Mouse (Mus musculus) kidney, postnatal 0 days (tissue): ENCODE results near the gene Hlf. TPM values are rescaled to one million over a fixed set of nuclear protein-coding genes. Genes with fewer than 3 reads are reported as not detected.

Experiments used
- ATAC-seq: fragments of 200-750 bp; cut with Nextera tagmentation; replicated peaks from 2 replicates; pipeline ENCODE4 v1.8.0; 2017; ENCODE audit warnings: low read depth, moderate number of reproducible peaks, moderate TSS enrichment, moderate library complexity; ENCODE audit not compliant: low FRiP score
- DNase-seq: peaks from one replicate; pipeline ENCODE4 v3.0.0-alpha.2; 2016; ENCODE audit warnings: low spot score
- H3K27ac ChIP-seq: fragments of 300-500 bp; sonication (generic); 2 replicates; pipeline ENCODE4 v1.5.1; 2014; ENCODE audit warnings: mild to moderate bottlenecking
- H3K27me3 ChIP-seq: fragments of 300-500 bp; sonication (generic); 2 replicates; pipeline ENCODE4 v1.6.1; 2014; ENCODE audit warnings: low read length, mixed read lengths; ENCODE audit not compliant: insufficient read depth
- H3K36me3 ChIP-seq: fragments of 300-500 bp; sonication (generic); 2 replicates; pipeline ENCODE4 v1.6.1; 2014; ENCODE audit warnings: low read length, mixed read lengths; ENCODE audit not compliant: insufficient read depth
- H3K4me1 ChIP-seq: fragments of 300-500 bp; sonication (generic); replicated peaks from 2 replicates; pipeline ENCODE4 v1.6.1; 2014; ENCODE audit warnings: antibody characterized with exemption, low read length, mixed read lengths; ENCODE audit not compliant: insufficient read depth
- H3K4me2 ChIP-seq: fragments of 300-500 bp; sonication (generic); 2 replicates; pipeline ENCODE4 v1.6.1; 2014; ENCODE audit warnings: mild to moderate bottlenecking, low read length, moderate library complexity, mixed read lengths
- H3K4me3 ChIP-seq: fragments of 300-500 bp; sonication (generic); replicated peaks from 2 replicates; pipeline ENCODE4 v1.5.1; 2014; ENCODE audit warnings: low read depth, low read length
- H3K9ac ChIP-seq: fragments of 300-500 bp; sonication (generic); 2 replicates; pipeline ENCODE4 v1.6.1; 2014; ENCODE audit warnings: low read depth, low read length
- H3K9me3 ChIP-seq: fragments of 300-500 bp; sonication (generic); replicated peaks from 2 replicates; pipeline ENCODE4 v1.6.1; 2016; ENCODE audit warnings: low read length, inconsistent platforms, mixed read lengths
- CTCF ChIP-seq: IDR thresholded peaks from 2 replicates; pipeline ENCODE4 v1.5.1; 2016; ENCODE audit warnings: antibody characterized with exemption, low read depth, mild to moderate bottlenecking, moderate library complexity
- WGBS: fragments of 180-500 bp; shearing (Covaris S2); extraction: QIAGEN DNeasy Blood & Tissue Kit; methylation state at CpG from one replicate; pipeline ENCODE4 v1.1.7; 2014; 5-methylcytosine and 5-hydroxymethylcytosine counted together
- polyA plus RNA-seq: library from polyadenylated mRNA; unstranded; fragments of >200 nt; fragmentation: Nextera tagmentation; extraction: Ambion mirVana; gene quantifications from 2 replicates; pipeline ENCODE4 v1.2.1, GENCODE M21; 2015

Hlf gene
- polyA plus RNA-seq, 1 experiment from 2014 or later = 2.6 TPM

GRCm38 (mm10) chr11:90349486-90350152 lies 41.1 kb downstream of the Hlf start:
- H3K27me3 ChIP-seq = no peaks in the 10 kb centered on the region
- no peak for ATAC-seq
- no peaks in the 10 kb centered on the region for H3K36me3 ChIP-seq
- H3K4me3 ChIP-seq = no peak overlapping the region
- 79% methylated on average over 6 of the region's 6 CpGs for WGBS
- no peak overlapping the region for H3K4me2 ChIP-seq
- no peaks in the 10 kb centered on the region for H3K4me1 ChIP-seq
- H3K9ac ChIP-seq = no peak overlapping the region
- H3K9me3 ChIP-seq = no peaks in the 10 kb centered on the region
- DNase-seq = no peak
- TF ChIP-seq CTCF = no peak
- no peak overlapping the region for H3K27ac ChIP-seq

DNA sequence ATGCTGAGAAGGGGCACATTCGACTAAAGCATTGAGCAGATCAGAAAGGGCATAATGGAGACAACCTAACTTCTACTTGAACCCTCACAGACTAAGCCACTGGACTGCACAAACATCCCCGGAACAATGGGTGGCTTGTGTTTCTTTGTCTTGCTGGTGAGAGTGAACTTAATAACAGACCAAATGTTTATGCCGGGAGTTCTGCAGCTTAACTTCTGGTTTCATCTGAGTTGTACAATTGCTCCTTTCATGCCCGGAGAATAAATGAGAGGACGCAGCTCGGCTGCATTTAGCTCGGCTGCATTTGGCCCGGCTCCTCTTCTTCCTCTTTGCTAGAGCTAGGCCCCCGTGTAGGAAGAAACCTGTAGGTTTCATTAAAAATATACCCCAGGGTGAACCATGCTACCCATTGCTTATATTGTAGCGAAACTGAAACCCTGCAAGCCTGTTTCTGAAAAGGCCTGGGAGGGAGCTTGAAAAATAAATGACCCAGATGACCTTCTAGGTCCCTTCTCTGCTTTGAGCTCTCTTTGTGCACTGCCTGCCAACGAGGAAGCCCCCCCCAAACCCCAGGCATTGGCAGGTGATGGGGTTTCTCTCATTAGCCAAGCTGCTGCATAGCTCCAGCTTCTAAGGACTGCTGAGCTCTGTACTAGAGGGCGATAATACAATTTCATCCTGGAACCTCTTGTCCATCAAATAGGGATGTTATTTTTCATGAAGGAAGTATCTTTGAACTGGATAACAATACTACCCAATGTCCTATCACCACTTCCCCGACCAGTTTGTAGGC lies 42.8 kb downstream of the Hlf start:
- no peaks in the 10 kb centered on the region for H3K36me3 ChIP-seq
- no peak for TF ChIP-seq CTCF
- no peak for ATAC-seq
- H3K27me3 ChIP-seq = no peaks in the 10 kb centered on the region
- no peaks in the 10 kb centered on the region for H3K9me3 ChIP-seq
- H3K4me2 ChIP-seq = no peak overlapping the region
- no peak overlapping the region for H3K4me3 ChIP-seq
- no peak for DNase-seq
- no peaks in the 10 kb centered on the region for H3K4me1 ChIP-seq
- H3K27ac ChIP-seq = no peak overlapping the region
- H3K9ac ChIP-seq = no peak overlapping the region
- 74% methylated on average over 13 of the region's 13 CpGs for WGBS

DNA sequence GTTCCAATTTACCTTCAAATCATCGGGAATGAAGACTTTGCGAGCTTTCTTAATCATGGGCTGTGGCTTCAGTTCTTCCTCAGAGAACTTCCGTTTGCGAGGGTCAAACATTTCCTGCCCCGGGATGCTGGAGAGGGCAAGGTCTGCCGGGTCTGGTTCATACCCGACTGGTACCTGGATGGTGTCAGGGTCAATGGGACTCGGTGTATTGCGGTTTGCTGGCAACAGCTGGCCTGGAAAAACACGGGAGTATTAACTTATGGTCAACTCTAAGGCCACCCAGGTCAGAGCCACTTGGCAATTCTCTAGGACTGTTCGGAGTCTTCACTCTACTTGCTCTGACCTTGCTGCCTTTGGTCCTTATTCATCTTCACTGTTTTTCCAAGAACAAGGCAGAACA lies 44.9 kb downstream of the Hlf start:
- Histone ChIP-seq H3K9me3 (no peaks in the 10 kb centered on the region), H3K9ac (no peak overlapping the region), H3K4me3 (no peak overlapping the region), H3K27ac (no peak overlapping the region), H3K4me1 (no peaks in the 10 kb centered on the region), H3K27me3 (no peaks in the 10 kb centered on the region), H3K36me3 (no peaks in the 10 kb centered on the region), H3K4me2 (no peak overlapping the region)
- WGBS = 87% methylated on average over 11 of the region's 11 CpGs
- ATAC-seq = no peak
- no peak for DNase-seq
- TF ChIP-seq CTCF = no peak

- DNase-seq (no peak), ATAC-seq (no peak)
- H3K9me3 ChIP-seq = no peaks in the 10 kb centered on the region
- no peaks in the 10 kb centered on the region for H3K36me3 ChIP-seq
- H3K9ac ChIP-seq = no peak overlapping the region
- H3K27me3 ChIP-seq = no peaks in the 10 kb centered on the region
- H3K27ac ChIP-seq = no peak overlapping the region
- H3K4me1 ChIP-seq = no peaks in the 10 kb centered on the region
- TF ChIP-seq CTCF = no peak
- no peak overlapping the region for H3K4me3 ChIP-seq
- H3K4me2 ChIP-seq = no peak overlapping the region
- WGBS = 91% methylated on average over 5 of the region's 5 CpGs
These were observed 47.8 kb downstream of the Hlf start for GRCm38 (mm10) chr11:90342858-90343257.

DNA sequence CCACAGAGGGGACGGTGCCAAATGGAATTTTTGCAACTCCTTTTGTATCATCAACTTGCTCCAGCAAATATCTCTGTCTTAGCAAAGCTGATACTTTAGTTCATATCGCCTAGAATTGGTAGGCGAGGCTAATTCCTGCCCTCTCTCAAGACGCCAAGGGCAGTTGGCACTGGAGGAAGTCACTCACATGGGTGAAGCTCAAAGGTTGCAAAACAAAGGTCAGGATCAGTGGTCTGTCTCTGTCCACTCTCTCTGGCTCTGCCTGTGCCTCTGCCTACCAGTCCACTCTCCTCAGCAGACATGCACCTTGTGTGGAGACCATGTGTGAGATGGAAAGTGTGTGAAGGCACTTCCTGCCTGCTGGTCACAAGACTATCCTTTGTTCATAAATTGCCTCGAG lies 48.4 kb downstream of the Hlf start:
- no peaks in the 10 kb centered on the region for H3K27me3 ChIP-seq
- DNase-seq = no peak
- no peak overlapping the region for H3K4me3 ChIP-seq
- H3K9ac ChIP-seq = no peak overlapping the region
- ATAC-seq = no peak
- H3K27ac ChIP-seq = no peak overlapping the region
- no peaks in the 10 kb centered on the region for H3K4me1 ChIP-seq
- no peaks in the 10 kb centered on the region for H3K9me3 ChIP-seq
- H3K36me3 ChIP-seq = no peaks in the 10 kb centered on the region
- no peak overlapping the region for H3K4me2 ChIP-seq
- TF ChIP-seq CTCF = no peak
- WGBS = 78% methylated on average over 5 of the region's 5 CpGs

DNA sequence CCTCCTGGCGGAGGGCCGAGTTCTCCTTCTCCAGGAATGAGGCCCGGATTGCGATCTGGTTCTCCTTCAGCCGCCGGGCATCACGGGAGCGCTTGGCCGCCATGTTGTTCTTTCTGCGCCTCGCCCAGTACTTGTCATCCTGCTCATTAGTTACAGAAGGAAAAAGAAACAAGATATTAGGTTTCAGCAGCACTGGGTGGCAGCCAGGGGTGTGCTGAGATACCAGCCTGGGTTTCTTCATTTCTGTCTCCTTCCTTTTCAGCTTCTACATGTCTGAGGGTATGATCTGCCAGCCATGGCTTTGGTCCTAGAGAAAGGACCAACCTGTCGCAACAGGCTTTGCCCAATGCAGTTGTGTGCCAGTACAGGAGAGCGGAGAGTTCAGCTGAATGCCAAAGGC lies 49.9 kb downstream of the Hlf start:
- WGBS = 90% methylated on average over 13 of the region's 13 CpGs

More for the DNA sequence above, 49.9 kb downstream of the Hlf start:
- no peaks in the 10 kb centered on the region for H3K9me3 ChIP-seq
- no peaks in the 10 kb centered on the region for H3K36me3 ChIP-seq
- H3K4me1 ChIP-seq = no peaks in the 10 kb centered on the region
- DNase-seq (no peak), ATAC-seq (no peak)
- no peaks in the 10 kb centered on the region for H3K27me3 ChIP-seq
- no peak overlapping the region for H3K27ac ChIP-seq
- H3K9ac ChIP-seq = no peak overlapping the region
- no peak for TF ChIP-seq CTCF
- no peak overlapping the region for H3K4me2 ChIP-seq
- H3K4me3 ChIP-seq = no peak overlapping the region
